Mouse (Mus musculus): ENCODE measurements around the gene Tmem201. TPM values are rescaled to one million over a fixed set of nuclear protein-coding genes. Genes with fewer than 3 reads are reported as not detected.

Tmem201 gene
- polyA plus RNA-seq, 1 experiment from 2014 or later: 43.9 TPM

DNA sequence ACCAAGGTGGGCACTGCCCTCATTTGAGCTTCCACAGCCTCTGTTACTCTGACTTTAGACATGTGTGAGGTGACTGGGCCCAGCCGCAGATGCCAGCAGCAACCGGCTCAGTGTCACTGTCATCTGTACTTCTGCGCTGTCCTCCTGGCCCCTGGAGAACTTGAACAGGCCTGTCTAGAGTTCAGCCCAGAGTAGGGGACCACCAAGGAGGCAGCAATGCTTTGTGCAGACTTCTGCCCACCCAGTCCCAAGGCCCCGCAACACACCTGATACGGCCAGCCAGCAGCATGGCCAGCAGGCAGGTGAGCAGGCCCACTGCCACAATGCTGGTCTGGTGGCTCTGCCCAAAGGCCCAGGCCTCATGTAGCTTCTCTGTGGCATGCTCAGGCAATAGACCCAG lies 10.2 kb downstream of the Tmem201 start:
- Histone ChIP-seq H3K27ac (ENCODE audit: low read depth, low read length) (no peak overlapping the region), H3K9ac (ENCODE audit: low read depth, low read length) (no peak overlapping the region), H3K36me3 (ENCODE audit: control insufficient read depth, insufficient read depth, low read length) (peaks cover 25% of the 10 kb centered on the region), H3K4me3 (ENCODE audit: low read length) (no peak overlapping the region), H3K27me3 (replicated peaks; ENCODE audit: control insufficient read depth, insufficient read depth, low read length) (no peaks in the 10 kb centered on the region), H3K9me3 (ENCODE audit: control insufficient read depth, low read length) (no peaks in the 10 kb centered on the region), H3K4me1 (ENCODE audit: control insufficient read depth, insufficient read depth, low read depth, low read length) (peaks cover 21% of the 10 kb centered on the region), H3K4me2 (ENCODE audit: low read length) (no peak overlapping the region)
- 88% methylated on average over 5 of the region's 5 CpGs for WGBS
- no peak for ATAC-seq

DNA sequence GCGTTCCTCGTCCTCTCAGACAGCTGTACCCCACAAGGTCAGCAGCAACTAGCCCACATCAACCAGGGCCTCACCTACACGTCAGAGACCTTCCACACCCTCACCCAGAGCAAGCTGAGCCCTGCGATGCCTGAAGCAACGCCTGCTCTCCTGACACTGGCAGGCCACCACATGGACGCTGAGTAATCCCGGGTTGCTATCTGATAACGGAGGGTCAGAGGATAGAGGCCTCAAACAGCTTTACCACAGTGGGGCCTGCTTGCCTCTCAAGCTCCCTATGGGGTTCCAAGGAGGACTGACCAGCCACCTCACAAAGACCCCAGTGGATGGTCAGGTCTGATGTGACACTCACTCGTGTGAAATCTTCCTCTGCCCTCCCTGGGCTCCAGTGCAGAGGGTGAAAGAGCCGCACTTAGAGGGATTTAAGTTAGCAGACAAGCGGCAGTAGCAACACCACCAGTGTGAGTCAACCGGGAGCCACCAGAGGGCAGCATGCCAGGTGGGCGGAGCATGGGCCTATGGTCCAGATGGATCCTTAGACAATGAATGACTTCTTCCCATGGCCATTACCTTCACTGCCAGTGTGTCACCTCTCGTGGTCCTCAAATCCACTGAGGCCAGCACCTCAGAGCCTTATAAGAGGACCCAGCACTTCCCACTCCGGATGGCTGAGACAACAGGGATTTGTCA lies 12.0 kb downstream of the Tmem201 start:
- H3K4me2 ChIP-seq (ENCODE audit: low read length): no peak overlapping the region
- peaks cover 22% of the 10 kb centered on the region for H3K4me1 ChIP-seq (ENCODE audit: control insufficient read depth, insufficient read depth, low read depth, low read length)
- H3K27ac ChIP-seq (ENCODE audit: low read depth, low read length): no peak overlapping the region
- H3K4me3 ChIP-seq (ENCODE audit: low read length): no peak overlapping the region
- 75% methylated on average over 15 of the region's 15 CpGs for WGBS
- H3K9me3 ChIP-seq (ENCODE audit: control insufficient read depth, low read length): no peaks in the 10 kb centered on the region
- no peak overlapping the region for H3K9ac ChIP-seq (ENCODE audit: low read depth, low read length)
- H3K27me3 ChIP-seq (replicated peaks; ENCODE audit: control insufficient read depth, insufficient read depth, low read length): no peaks in the 10 kb centered on the region
- H3K36me3 ChIP-seq (ENCODE audit: control insufficient read depth, insufficient read depth, low read length): peaks cover 28% of the 10 kb centered on the region
- no peak for ATAC-seq

DNA sequence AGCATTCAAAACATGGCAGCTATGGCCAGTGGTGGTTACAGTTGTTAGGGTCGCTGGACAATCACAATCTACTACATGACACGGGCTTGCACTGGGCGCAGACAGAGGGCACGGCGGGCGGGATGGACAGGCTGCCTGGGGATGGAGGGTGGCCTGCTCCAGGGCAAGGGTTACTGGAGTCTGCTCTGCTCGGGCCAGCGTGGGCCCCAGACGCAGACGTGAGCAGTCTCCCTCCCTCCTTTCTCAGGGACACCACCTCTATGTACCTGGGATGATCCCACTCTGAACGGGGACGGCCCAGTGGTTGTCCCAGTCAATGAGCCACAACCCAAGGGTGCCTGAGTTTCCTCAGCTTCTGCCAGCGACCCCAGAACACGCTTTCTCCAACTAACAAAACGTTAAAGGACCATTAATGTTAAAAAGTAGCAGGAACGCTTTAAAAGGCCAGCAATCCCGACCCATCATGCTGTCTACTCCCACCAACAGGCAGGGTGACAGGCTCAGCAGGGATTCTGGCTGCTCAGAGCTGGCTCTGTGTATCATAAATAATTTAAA lies 12.9 kb downstream of the Tmem201 start:
- no peak overlapping the region for H3K9ac ChIP-seq (ENCODE audit: low read depth, low read length)

DNA sequence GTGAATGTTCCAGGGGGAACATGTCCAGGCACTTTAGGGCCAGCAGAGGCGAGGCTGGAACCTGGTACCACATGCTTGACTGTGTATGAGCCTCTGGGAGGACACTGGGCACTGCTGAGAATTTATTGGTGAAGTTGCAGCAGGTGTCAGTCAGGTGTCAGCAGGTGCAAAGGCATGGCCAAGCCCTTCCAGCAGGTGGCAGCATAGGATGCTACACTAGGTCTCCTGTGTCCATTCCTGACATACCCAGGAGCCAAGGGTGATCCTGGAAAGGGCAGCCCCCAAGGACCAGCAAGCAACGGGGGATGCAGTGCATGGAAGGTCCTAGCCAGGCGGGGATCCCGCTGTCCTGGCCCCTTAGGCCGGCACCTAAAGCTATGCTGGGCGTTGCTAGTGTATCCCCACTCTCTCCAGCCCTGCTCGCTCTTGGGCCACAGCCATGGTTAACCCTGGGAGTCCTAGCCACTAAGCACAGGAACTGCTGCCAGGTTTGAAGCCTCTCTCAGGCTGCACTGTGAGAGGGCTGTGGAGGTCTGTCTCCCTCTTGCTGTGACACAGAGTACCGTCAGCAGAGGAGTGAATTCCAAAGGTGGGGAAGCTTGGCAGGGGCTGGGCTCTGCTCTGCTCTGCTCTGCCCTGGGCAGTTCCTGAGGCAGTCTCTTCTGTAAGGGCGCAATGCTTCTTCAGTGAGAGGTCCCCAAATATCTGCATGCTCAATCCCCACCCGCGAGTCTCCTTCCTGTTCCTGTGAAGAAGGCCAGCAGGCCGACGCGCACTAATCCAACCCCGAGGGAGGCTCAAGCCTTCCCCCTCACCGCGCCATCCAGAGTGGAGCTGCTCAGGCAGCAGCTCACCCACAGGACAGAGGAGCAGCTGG lies 13.8 kb downstream of the Tmem201 start:
- H3K27me3 ChIP-seq (replicated peaks; ENCODE audit: control insufficient read depth, insufficient read depth, low read length): no peaks in the 10 kb centered on the region
- peak; percentile 68 for ATAC-seq
- peak overlapping the region; percentile 31; the same call in 1 of the 2 replicates for H3K27ac ChIP-seq (ENCODE audit: low read depth, low read length)
- peaks cover 30% of the 10 kb centered on the region for H3K36me3 ChIP-seq (ENCODE audit: control insufficient read depth, insufficient read depth, low read length)
- H3K9me3 ChIP-seq (ENCODE audit: control insufficient read depth, low read length): no peaks in the 10 kb centered on the region
- no peak overlapping the region for H3K4me2 ChIP-seq (ENCODE audit: low read length)
- H3K4me3 ChIP-seq (ENCODE audit: low read length): no peak overlapping the region
- peaks cover 22% of the 10 kb centered on the region for H3K4me1 ChIP-seq (ENCODE audit: control insufficient read depth, insufficient read depth, low read depth, low read length)
- 70% methylated on average over 17 of the region's 17 CpGs for WGBS
- H3K9ac ChIP-seq (ENCODE audit: low read depth, low read length): no peak overlapping the region

More for the DNA sequence above, 12.9 kb downstream of the Tmem201 start:
- Histone ChIP-seq H3K4me3 (ENCODE audit: low read length) (no peak overlapping the region), H3K4me1 (ENCODE audit: control insufficient read depth, insufficient read depth, low read depth, low read length) (peaks cover 22% of the 10 kb centered on the region), H3K36me3 (ENCODE audit: control insufficient read depth, insufficient read depth, low read length) (peaks cover 28% of the 10 kb centered on the region), H3K9me3 (ENCODE audit: control insufficient read depth, low read length) (no peaks in the 10 kb centered on the region), H3K4me2 (ENCODE audit: low read length) (no peak overlapping the region), H3K27me3 (replicated peaks; ENCODE audit: control insufficient read depth, insufficient read depth, low read length) (no peaks in the 10 kb centered on the region), H3K27ac (ENCODE audit: low read depth, low read length) (no peak overlapping the region)
- no peak for ATAC-seq
- 86% methylated on average over 17 of the region's 17 CpGs for WGBS

DNA sequence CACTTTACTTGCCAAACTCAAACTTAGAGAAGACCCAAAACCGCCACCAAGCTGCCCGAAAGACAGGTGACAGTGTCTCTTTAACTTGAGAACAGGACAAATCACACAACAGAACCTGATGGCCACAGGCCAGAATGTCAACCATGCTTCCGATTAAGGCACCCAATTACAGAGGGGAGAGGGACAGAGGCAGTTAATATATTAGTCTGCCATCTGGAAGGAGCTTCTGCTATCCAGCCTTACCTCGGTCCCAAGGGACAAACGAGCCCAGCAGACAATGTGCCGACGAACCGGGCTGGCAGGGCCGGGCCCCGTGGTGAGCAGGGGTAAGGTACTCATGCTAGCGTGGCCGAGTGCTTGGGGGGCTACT lies 14.8 kb downstream of the Tmem201 start:
- Histone ChIP-seq H3K9me3 (ENCODE audit: control insufficient read depth, low read length) (no peaks in the 10 kb centered on the region), H3K4me3 (ENCODE audit: low read length) (no peak overlapping the region), H3K4me2 (ENCODE audit: low read length) (no peak overlapping the region), H3K4me1 (ENCODE audit: control insufficient read depth, insufficient read depth, low read depth, low read length) (peaks cover 22% of the 10 kb centered on the region), H3K9ac (ENCODE audit: low read depth, low read length) (no peak overlapping the region), H3K36me3 (ENCODE audit: control insufficient read depth, insufficient read depth, low read length) (peaks cover 41% of the 10 kb centered on the region), H3K27ac (ENCODE audit: low read depth, low read length) (no peak overlapping the region), H3K27me3 (replicated peaks; ENCODE audit: control insufficient read depth, insufficient read depth, low read length) (no peaks in the 10 kb centered on the region)
- 62% methylated on average over 12 of the region's 12 CpGs for WGBS
- no peak for ATAC-seq

DNA sequence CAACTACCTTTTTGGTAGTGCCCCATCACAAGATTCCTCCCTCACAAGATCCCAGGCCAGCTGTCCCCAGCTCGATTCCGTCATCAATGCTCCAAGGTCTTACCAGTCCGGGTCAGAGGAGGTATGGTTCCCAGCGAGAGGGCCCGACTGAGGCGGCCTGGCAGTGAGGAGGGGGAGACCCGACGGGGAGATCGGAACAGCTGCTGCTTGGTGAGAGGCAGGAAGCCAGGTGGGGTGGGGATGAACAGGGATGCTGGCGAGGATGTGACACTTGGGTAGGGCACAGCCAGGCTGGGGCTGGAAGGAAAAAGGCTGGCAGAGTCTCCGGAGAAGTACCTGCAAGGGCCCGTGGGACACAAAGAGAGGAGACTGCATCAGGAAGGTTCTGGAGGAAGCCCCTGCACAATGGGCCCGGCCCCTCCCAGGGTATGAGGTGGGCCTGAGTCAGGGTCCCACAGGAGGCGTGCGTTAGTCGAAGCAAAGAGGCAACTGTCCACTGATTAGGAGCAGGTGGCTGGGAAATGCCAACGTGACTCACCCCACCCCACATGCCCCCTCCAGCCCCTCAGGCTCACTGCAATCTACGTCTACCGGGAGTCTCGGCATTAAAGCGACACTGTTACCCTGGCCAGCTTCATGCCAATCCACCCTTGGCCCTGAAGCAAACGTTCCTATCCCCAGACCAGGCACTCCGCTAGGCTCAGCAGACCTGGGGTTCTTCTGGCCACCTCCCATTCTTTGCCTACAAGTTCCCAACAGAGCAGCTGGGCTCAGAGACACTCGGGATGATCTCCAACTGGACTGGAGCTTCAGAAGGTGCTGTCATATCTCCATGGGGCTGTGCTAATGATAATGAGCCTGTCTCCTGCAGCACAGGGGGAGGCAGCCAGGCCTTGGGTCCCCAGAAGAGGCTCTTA lies 15.5 kb downstream of the Tmem201 start:
- no peak overlapping the region for H3K4me3 ChIP-seq (ENCODE audit: low read length)
- peaks cover 42% of the 10 kb centered on the region for H3K36me3 ChIP-seq (ENCODE audit: control insufficient read depth, insufficient read depth, low read length)
- H3K9me3 ChIP-seq (ENCODE audit: control insufficient read depth, low read length): no peaks in the 10 kb centered on the region
- no peak overlapping the region for H3K4me2 ChIP-seq (ENCODE audit: low read length)
- no peaks in the 10 kb centered on the region for H3K27me3 ChIP-seq (replicated peaks; ENCODE audit: control insufficient read depth, insufficient read depth, low read length)
- ATAC-seq: no peak
- no peak overlapping the region for H3K9ac ChIP-seq (ENCODE audit: low read depth, low read length)
- no peak overlapping the region for H3K27ac ChIP-seq (ENCODE audit: low read depth, low read length)
- whole genome bisulfite sequencing: 68% methylated on average over 24 of the region's 24 CpGs
- H3K4me1 ChIP-seq (ENCODE audit: control insufficient read depth, insufficient read depth, low read depth, low read length): peaks cover 22% of the 10 kb centered on the region

DNA sequence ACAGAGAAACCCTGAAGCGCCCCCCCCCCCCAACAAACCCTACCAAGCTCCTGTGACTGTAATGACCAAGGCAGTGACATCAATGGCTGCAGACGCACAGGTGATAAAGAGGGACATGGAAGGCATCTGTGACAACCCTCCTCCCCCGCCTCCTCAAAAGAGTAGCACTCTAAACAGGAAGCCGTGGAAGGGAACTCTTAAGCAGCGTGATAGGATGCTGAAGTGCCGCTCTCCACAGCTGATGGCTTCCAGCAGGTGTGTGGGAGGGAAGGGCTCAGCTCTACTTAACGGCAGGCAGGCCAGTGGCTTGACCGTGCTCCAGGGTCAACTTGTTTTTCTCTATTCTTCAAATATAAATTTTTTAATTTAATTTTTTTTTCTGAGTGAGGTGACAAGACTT lies 16.7 kb downstream of the Tmem201 start:
- Histone ChIP-seq H3K4me3 (ENCODE audit: low read length) (no peak overlapping the region), H3K9ac (ENCODE audit: low read depth, low read length) (no peak overlapping the region), H3K4me1 (ENCODE audit: control insufficient read depth, insufficient read depth, low read depth, low read length) (peaks cover 22% of the 10 kb centered on the region), H3K27me3 (replicated peaks; ENCODE audit: control insufficient read depth, insufficient read depth, low read length) (no peaks in the 10 kb centered on the region), H3K9me3 (ENCODE audit: control insufficient read depth, low read length) (no peaks in the 10 kb centered on the region), H3K36me3 (ENCODE audit: control insufficient read depth, insufficient read depth, low read length) (peaks cover 47% of the 10 kb centered on the region), H3K4me2 (ENCODE audit: low read length) (no peak overlapping the region), H3K27ac (ENCODE audit: low read depth, low read length) (no peak overlapping the region)
- WGBS: 88% methylated on average over 8 of the region's 8 CpGs
- ATAC-seq: no peak

DNA sequence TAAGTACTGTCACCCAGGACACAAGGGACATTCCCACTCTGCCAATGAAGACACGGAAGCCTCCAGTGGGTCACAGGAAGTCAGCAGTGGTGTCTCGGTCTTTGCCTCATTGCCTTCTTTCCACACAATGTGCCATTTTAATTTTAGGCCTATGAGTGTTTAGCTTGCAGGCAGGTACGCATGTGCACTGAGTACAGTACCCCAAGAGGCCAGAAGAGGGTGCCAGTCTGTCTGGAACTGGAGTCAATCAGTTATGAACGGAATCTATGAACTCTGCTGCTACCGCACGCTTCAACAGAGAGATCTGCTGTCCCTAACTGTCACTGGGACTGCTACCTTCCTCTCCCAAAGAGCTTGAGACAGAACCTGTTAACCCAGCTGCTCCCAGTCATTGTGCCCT lies 18.2 kb downstream of the Tmem201 start:
- H3K4me1 ChIP-seq (ENCODE audit: control insufficient read depth, insufficient read depth, low read depth, low read length): peaks cover 20% of the 10 kb centered on the region
- H3K4me2 ChIP-seq (ENCODE audit: low read length): no peak overlapping the region
- peaks cover 42% of the 10 kb centered on the region for H3K36me3 ChIP-seq (ENCODE audit: control insufficient read depth, insufficient read depth, low read length)
- H3K27me3 ChIP-seq (replicated peaks; ENCODE audit: control insufficient read depth, insufficient read depth, low read length): no peaks in the 10 kb centered on the region
- no peak overlapping the region for H3K4me3 ChIP-seq (ENCODE audit: low read length)
- H3K9ac ChIP-seq (ENCODE audit: low read depth, low read length): no peak overlapping the region
- WGBS: 81% methylated on average over 6 of the region's 6 CpGs
- H3K9me3 ChIP-seq (ENCODE audit: control insufficient read depth, low read length): no peaks in the 10 kb centered on the region
- no peak overlapping the region for H3K27ac ChIP-seq (ENCODE audit: low read depth, low read length)
- ATAC-seq: no peak
